Mouse (Mus musculus) thymus, adult 18-20 months (tissue): ENCODE data around the gene Pvalb.
A peak's percentile ranks its signal among the peaks of the same experiment; 100 is the strongest.

ENCODE experiments used
- DNase-seq, 2 experiments: peaks; one replicate each; pipeline ENCODE4 v3.0.0; 2022; ENCODE audit warnings: mixed read lengths in 2 of 2

Gene Pvalb

GRCm38 (mm10) chr15:78194320-78194719 is 11.9 kb downstream of the Pvalb start:
- no peak for DNase-seq

- no peak for DNase-seq
These were observed 16.6 kb downstream of the Pvalb start for GRCm38 (mm10) chr15:78189636-78190035.

- no peak for DNase-seq
These were observed 17.7 kb downstream of the Pvalb start for GRCm38 (mm10) chr15:78188546-78188945.

- DNase-seq = no peak
These were observed 19.3 kb downstream of the Pvalb start for GRCm38 (mm10) chr15:78186906-78187305.

- no peak for DNase-seq
These were observed 20.6 kb downstream of the Pvalb start for GRCm38 (mm10) chr15:78185609-78186008.

GRCm38 (mm10) chr15:78184855-78185254 is 21.3 kb downstream of the Pvalb start:
- DNase-seq = no peak

- no peak for DNase-seq
These were observed 24.3 kb downstream of the Pvalb start for GRCm38 (mm10) chr15:78181701-78182405.

- DNase-seq = no peak
These were observed 26.4 kb downstream of the Pvalb start for GRCm38 (mm10) chr15:78179775-78180174.

GRCm38 (mm10) chr15:78178397-78178796 is 27.8 kb downstream of the Pvalb start:
- peak; percentile 51 to 58 for DNase-seq

GRCm38 (mm10) chr15:78177257-78177656 is 28.9 kb downstream of the Pvalb start:
- no peak for DNase-seq

DNA sequence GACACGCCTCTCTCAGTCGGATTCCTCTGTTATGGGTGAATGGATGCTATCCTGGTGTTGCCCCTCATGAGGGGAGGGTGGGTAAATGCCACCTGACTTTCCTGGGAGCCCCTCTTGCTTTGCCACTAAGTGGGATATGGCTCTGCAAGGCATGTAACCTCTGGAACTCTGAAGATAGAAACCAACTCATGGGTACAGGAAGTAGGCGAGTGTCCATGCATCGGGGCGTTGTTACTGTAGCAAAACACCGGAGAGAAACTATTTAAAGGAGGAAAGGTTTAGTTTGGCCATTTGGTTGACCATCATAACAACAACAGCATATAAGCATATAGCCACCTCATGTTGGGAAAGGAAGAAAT is 31.3 kb downstream of the Pvalb start:
- peak in 1 of 2 experiments; percentile 22 for DNase-seq

GRCm38 (mm10) chr15:78173972-78174886 is 32.0 kb downstream of the Pvalb start, which contains the start of gene Ift27:
Gene Ift27, minus strand, starts transcription at chr15:78174107.
- DNase-seq = peak; percentile 98 to 99

- peak in 1 of 2 experiments; percentile 19 for DNase-seq
These were observed 33.0 kb downstream of the Pvalb start for GRCm38 (mm10) chr15:78172899-78173817.

DNA sequence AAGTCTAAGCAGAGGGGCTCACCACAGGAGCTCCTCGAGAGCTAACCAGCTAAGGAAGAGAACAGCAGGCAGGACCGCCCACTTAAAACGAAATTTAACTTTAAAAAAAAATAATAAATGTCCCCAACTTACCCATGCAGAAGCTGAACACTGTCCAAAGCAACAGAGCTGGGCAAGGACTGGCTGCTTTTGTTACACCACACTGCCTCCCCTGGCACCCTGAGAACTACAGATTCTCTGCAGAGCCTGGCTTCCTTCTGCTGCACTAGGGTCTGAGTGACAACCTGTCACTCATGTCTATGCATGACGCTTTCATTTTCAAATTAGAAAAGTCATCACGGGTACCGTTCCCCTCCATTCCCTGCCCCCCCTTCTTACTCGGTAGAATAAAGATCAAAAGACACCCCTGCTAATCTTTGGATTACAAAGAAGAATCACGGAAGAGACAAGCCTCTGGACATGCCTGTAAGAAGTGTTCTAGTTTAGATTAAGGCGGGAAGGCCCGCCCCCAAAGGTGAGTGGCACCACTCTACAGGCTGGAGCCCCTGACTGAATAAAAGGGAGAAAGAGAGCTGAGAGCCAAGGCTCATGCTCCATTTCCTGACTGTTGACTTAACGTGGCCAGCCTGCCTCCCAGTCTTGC is 33.8 kb downstream of the Pvalb start:
- DNase-seq = peak in 1 of 2 experiments; percentile 51

GRCm38 (mm10) chr15:78171651-78172050 is 34.5 kb downstream of the Pvalb start:
- no peak for DNase-seq

- DNase-seq = peak; percentile 59 to 70
These were observed 35.5 kb downstream of the Pvalb start for GRCm38 (mm10) chr15:78170708-78171107.

DNA sequence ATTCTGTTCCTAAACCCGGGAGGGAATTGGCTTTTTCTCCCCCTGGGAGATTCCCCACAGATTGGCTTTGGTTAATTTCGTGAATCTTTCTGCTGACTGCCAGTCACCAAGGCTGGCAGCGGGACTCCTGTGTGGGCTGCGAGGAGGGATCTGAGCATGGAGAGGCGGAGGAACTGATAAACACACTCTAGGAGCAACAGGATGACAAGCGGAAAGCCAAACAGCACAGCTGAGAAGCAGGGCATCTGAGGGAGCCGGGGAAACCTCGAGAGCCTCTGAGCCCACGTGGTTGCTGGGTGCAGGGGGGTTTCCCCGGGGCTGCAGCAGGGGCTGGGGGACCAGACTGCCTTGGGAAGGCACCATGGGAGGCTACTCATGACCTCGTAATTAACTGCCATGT is 36.6 kb downstream of the Pvalb start:
- DNase-seq = no peak

DNA sequence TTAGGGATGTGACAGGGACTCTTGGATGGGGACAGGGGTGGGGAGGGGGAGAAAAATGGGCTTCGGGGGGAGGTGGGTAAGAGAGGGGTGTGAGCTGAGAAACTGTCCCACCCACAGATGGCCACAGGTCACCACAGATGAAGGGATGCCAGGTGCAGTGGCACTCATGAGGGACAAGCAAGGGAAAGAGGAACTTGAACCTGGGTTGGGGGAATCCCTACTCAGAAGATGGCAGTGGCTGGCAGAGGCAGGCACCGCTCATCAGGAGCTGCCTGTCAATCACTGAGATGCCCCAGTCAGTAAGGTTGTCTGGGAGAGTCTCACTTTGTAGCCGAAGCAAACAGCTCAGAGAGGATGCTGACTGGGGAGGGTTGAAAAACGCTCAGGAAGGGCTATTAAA is 40.9 kb downstream of the Pvalb start:
- DNase-seq = no peak

- no peak for DNase-seq
These were observed 41.7 kb downstream of the Pvalb start for GRCm38 (mm10) chr15:78164466-78164865.

- DNase-seq = no peak
These were observed 44.3 kb downstream of the Pvalb start for GRCm38 (mm10) chr15:78161946-78162345.

DNA sequence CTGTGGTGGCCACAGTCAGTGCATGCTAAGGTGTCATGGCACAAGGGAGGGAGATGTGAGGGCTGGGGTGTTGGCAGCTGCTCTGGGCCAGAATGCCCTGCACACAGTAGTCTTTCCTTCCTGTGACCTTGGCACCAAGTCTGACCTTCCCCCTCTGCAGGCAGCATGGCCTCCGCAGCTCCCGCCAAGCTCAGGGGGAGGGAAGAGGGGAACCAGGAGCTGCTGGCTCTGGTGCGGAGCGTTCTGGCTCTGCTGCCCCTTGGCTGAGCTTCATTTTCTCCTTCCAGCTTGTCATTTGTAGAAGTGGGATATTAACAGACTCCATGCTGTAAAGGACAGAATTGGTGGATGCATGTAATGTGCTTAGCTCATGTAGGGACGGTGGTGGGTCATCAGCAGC is 47.9 kb downstream of the Pvalb start:
- DNase-seq = no peak

DNA sequence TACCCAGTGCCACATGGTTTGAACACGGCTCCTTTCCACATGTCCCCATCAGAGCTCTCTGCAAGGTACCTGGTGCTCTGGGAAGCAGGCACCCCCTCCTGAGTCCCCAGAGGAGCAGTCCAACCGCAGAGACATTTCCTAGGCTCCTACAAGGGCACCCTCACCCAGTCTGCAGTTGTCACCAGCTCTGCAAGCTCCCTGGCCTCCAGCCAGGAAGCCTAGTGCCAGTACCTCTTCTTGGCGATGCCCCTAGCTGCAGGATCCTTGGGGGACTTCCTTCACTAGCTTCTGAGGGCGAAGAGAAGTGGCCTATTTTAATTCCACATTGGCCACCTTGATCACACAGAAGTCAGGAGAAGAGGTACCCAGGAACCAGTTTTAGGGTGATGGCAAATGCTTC is 48.4 kb downstream of the Pvalb start:
- no peak for DNase-seq
